Mouse (Mus musculus) intestine, embryonic 15.5 days (tissue): ENCODE measurements around the gene Birc2. TPM values are rescaled to one million over a fixed set of nuclear protein-coding genes. Genes with fewer than 3 reads are reported as not detected.
A peak's percentile ranks its signal among the peaks of the same experiment; 100 is the strongest.
"Not testable (repeated sequence)": the region's sequence is repeated elsewhere in the genome, so short reads cannot be mapped to it uniquely, and the experiment has no call there.

Experiments used
- ATAC-seq: fragments of 200-750 bp; cut with Nextera tagmentation; 2 replicates; pipeline ENCODE4 v1.8.0; 2017; ENCODE audit warnings: moderate TSS enrichment, moderate library complexity
- H3K27ac ChIP-seq: fragments of 300-500 bp; sonication (generic); 2 replicates; pipeline ENCODE4 v1.5.1; 2015; ENCODE audit warnings: mild to moderate bottlenecking, inconsistent platforms
- H3K27me3 ChIP-seq: fragments of 300-500 bp; sonication (generic); replicated peaks from 2 replicates; pipeline ENCODE4 v1.6.1; 2015; ENCODE audit warnings: inconsistent platforms
- H3K36me3 ChIP-seq: fragments of 300-500 bp; sonication (generic); 2 replicates; pipeline ENCODE4 v1.6.1; 2015; ENCODE audit warnings: inconsistent platforms
- H3K4me1 ChIP-seq: fragments of 300-500 bp; sonication (generic); replicated peaks from 2 replicates; pipeline ENCODE4 v1.6.1; 2015; ENCODE audit warnings: inconsistent platforms
- H3K4me2 ChIP-seq: fragments of 300-500 bp; sonication (generic); replicated peaks from 2 replicates; pipeline ENCODE4 v1.6.1; 2015; ENCODE audit warnings: mild to moderate bottlenecking, inconsistent platforms
- H3K4me3 ChIP-seq: fragments of 300-500 bp; sonication (generic); replicated peaks from 2 replicates; pipeline ENCODE4 v1.5.1; 2015; ENCODE audit warnings: inconsistent platforms
- H3K9ac ChIP-seq: fragments of 300-500 bp; sonication (generic); 2 replicates; pipeline ENCODE4 v1.6.1; 2015; ENCODE audit warnings: inconsistent platforms
- H3K9me3 ChIP-seq: fragments of 300-500 bp; sonication (generic); 2 replicates; pipeline ENCODE4 v1.6.1; 2016; ENCODE audit warnings: inconsistent platforms
- WGBS: fragments of 180-500 bp; shearing (Covaris S2); methylation state at CpG from one replicate; pipeline ENCODE4 v1.1.7; 2015; 5-methylcytosine and 5-hydroxymethylcytosine counted together
- polyA plus RNA-seq: library from polyadenylated mRNA; unstranded; fragments of >200 nt; fragmentation: Nextera tagmentation; extraction: Ambion mirVana; gene quantifications from 2 replicates; pipeline ENCODE4 v1.2.1, GENCODE M21; 2015

Birc2 gene
- polyA plus RNA-seq, 1 experiment from 2014 or later, result 32.1 TPM

- not testable (repeated sequence) for ATAC-seq, H3K9ac ChIP-seq
- WGBS, result 76% methylated on average over 2 of the region's 2 CpGs
These were observed 30.1 kb upstream of the Birc2 start for GRCm38 (mm10) chr9:7866981-7867380.

GRCm38 (mm10) chr9:7860976-7861375 is 24.1 kb upstream of the Birc2 start:
- 84% methylated on average over 5 of the region's 5 CpGs for WGBS
- Histone ChIP-seq H3K27me3 (no peaks in the 10 kb centered on the region), H3K36me3 (no peaks in the 10 kb centered on the region), H3K4me3 (no peak overlapping the region), H3K9ac (no peak overlapping the region), H3K4me1 (no peaks in the 10 kb centered on the region), H3K27ac (no peak overlapping the region), H3K9me3 (no peaks in the 10 kb centered on the region), H3K4me2 (no peak overlapping the region)
- ATAC-seq, result no peak

More at GRCm38 (mm10) chr9:7866981-7867380, 30.1 kb upstream of the Birc2 start:
- not testable (repeated sequence) for H3K9me3 ChIP-seq, H3K4me3 ChIP-seq, H3K4me2 ChIP-seq, H3K4me1 ChIP-seq, H3K27ac ChIP-seq, H3K36me3 ChIP-seq, H3K27me3 ChIP-seq

GRCm38 (mm10) chr9:7855912-7856311 is 19.0 kb upstream of the Birc2 start:
- H3K27me3 ChIP-seq, result no peaks in the 10 kb centered on the region
- 0 out of 2 replicates have a peak, but pooled peaks cover 2% of the 10 kb centered on the region for H3K4me1 ChIP-seq
- no peak overlapping the region for H3K4me2 ChIP-seq
- H3K9ac ChIP-seq, result no peak overlapping the region
- no peak overlapping the region for H3K27ac ChIP-seq
- ATAC-seq, result no peak
- no peaks in the 10 kb centered on the region for H3K9me3 ChIP-seq
- 52% methylated on average over 3 of the region's 3 CpGs for WGBS
- no peaks in the 10 kb centered on the region for H3K36me3 ChIP-seq
- H3K4me3 ChIP-seq, result no peak overlapping the region

GRCm38 (mm10) chr9:7855374-7855773 is 18.5 kb upstream of the Birc2 start:
- ATAC-seq, result peak; percentile 73
- Histone ChIP-seq H3K27me3 (no peaks in the 10 kb centered on the region), H3K9me3 (no peaks in the 10 kb centered on the region), H3K27ac (no peak overlapping the region), H3K4me2 (no peak overlapping the region), H3K9ac (no peak overlapping the region), H3K36me3 (no peaks in the 10 kb centered on the region), H3K4me3 (no peak overlapping the region), H3K4me1 (0 out of 2 replicates have a peak, but pooled peaks cover 2% of the 10 kb centered on the region)
- WGBS, result 56% methylated on average over 1 of the region's 1 CpGs

GRCm38 (mm10) chr9:7854196-7854595 is 17.3 kb upstream of the Birc2 start:
- not testable (repeated sequence) for H3K4me1 ChIP-seq, H3K36me3 ChIP-seq, ATAC-seq, H3K27me3 ChIP-seq, H3K4me3 ChIP-seq, H3K9me3 ChIP-seq, H3K27ac ChIP-seq, H3K9ac ChIP-seq, H3K4me2 ChIP-seq
- WGBS, result 82% methylated on average over 14 of the region's 14 CpGs

GRCm38 (mm10) chr9:7852346-7853230 is 15.7 kb upstream of the Birc2 start:
- Histone ChIP-seq H3K9me3 (no peaks in the 10 kb centered on the region), H3K27ac (no peak overlapping the region), H3K4me1 (0 out of 2 replicates have a peak, but pooled peaks cover 2% of the 10 kb centered on the region), H3K4me3 (no peak overlapping the region), H3K36me3 (no peaks in the 10 kb centered on the region), H3K4me2 (no peak overlapping the region), H3K27me3 (no peaks in the 10 kb centered on the region), H3K9ac (no peak overlapping the region)
- 70% methylated on average over 4 of the region's 4 CpGs for WGBS
- ATAC-seq, result peak; percentile 54; the same call in 1 of the 2 replicates

GRCm38 (mm10) chr9:7851841-7852240 is 15.0 kb upstream of the Birc2 start:
- WGBS, result 90% methylated on average over 8 of the region's 8 CpGs
- H3K27ac ChIP-seq, result no peak overlapping the region
- no peaks in the 10 kb centered on the region for H3K36me3 ChIP-seq
- H3K4me2 ChIP-seq, result no peak overlapping the region
- no peak for ATAC-seq
- H3K4me1 ChIP-seq, result 0 out of 2 replicates have a peak, but pooled peaks cover 2% of the 10 kb centered on the region
- no peak overlapping the region for H3K9ac ChIP-seq
- no peaks in the 10 kb centered on the region for H3K27me3 ChIP-seq
- H3K4me3 ChIP-seq, result no peak overlapping the region
- H3K9me3 ChIP-seq, result no peaks in the 10 kb centered on the region

GRCm38 (mm10) chr9:7848191-7848590 is 11.3 kb upstream of the Birc2 start:
- ATAC-seq, result no peak
- Histone ChIP-seq H3K9ac (no peak overlapping the region), H3K4me1 (no peaks in the 10 kb centered on the region), H3K27ac (no peak overlapping the region), H3K4me2 (no peak overlapping the region), H3K27me3 (no peaks in the 10 kb centered on the region), H3K4me3 (no peak overlapping the region), H3K36me3 (no peaks in the 10 kb centered on the region), H3K9me3 (no peaks in the 10 kb centered on the region)
- WGBS, result 93% methylated on average over 18 of the region's 18 CpGs

GRCm38 (mm10) chr9:7846667-7847199 is 9.9 kb upstream of the Birc2 start:
- H3K9ac ChIP-seq, result no peak overlapping the region
- no peaks in the 10 kb centered on the region for H3K36me3 ChIP-seq
- WGBS, result 87% methylated on average over 1 of the region's 1 CpGs
- no peaks in the 10 kb centered on the region for H3K27me3 ChIP-seq
- no peak overlapping the region for H3K4me2 ChIP-seq
- ATAC-seq, result no peak
- H3K9me3 ChIP-seq, result no peaks in the 10 kb centered on the region
- H3K4me3 ChIP-seq, result no peak overlapping the region
- H3K4me1 ChIP-seq, result no peaks in the 10 kb centered on the region
- no peak overlapping the region for H3K27ac ChIP-seq

- H3K27me3 ChIP-seq, result no peaks in the 10 kb centered on the region
- 55% methylated on average over 4 of the region's 4 CpGs for WGBS
- no peak overlapping the region for H3K9ac ChIP-seq
- H3K4me2 ChIP-seq, result no peak overlapping the region
- H3K4me1 ChIP-seq, result no peaks in the 10 kb centered on the region
- no peaks in the 10 kb centered on the region for H3K9me3 ChIP-seq
- no peak overlapping the region for H3K4me3 ChIP-seq
- H3K27ac ChIP-seq, result no peak overlapping the region
- no peaks in the 10 kb centered on the region for H3K36me3 ChIP-seq
- ATAC-seq, result peak; percentile 81
These were observed 8.5 kb upstream of the Birc2 start for GRCm38 (mm10) chr9:7845216-7845895.

GRCm38 (mm10) chr9:7841221-7841620 is 4.4 kb upstream of the Birc2 start:
- H3K4me3 ChIP-seq, result no peak overlapping the region
- 71% methylated on average over 6 of the region's 6 CpGs for WGBS
- H3K36me3 ChIP-seq, result no peaks in the 10 kb centered on the region
- H3K27me3 ChIP-seq, result no peaks in the 10 kb centered on the region
- H3K9me3 ChIP-seq, result no peaks in the 10 kb centered on the region
- no peaks in the 10 kb centered on the region for H3K4me1 ChIP-seq
- H3K27ac ChIP-seq, result no peak overlapping the region
- no peak overlapping the region for H3K9ac ChIP-seq
- no peak for ATAC-seq
- no peak overlapping the region for H3K4me2 ChIP-seq

- Histone ChIP-seq H3K27me3 (no peaks in the 10 kb centered on the region), H3K9me3 (no peaks in the 10 kb centered on the region), H3K4me1 (peaks cover 6% of the 10 kb centered on the region; the same call in 1 of the 2 replicates), H3K36me3 (0 out of 2 replicates have a peak, but pooled peaks cover 3% of the 10 kb centered on the region), H3K4me3 (peak overlapping the region; percentile 62), H3K4me2 (peak overlapping the region; percentile 59), H3K27ac (peak overlapping the region; percentile 99), H3K9ac (peak overlapping the region; percentile 81)
- ATAC-seq, result peak; percentile 7
- 10% methylated on average over 14 of the region's 14 CpGs for WGBS
These were observed 1.1 kb upstream of the Birc2 start for GRCm38 (mm10) chr9:7837806-7838440.
